Mouse (Mus musculus): Measurements from ENCODE around the gene Negr1. TPM values are rescaled to one million over a fixed set of nuclear protein-coding genes. Genes with fewer than 3 reads are reported as not detected.

The Negr1 gene
- polyA plus RNA-seq, 2 experiments from 2014 or later: 0.69 TPM; not detected in 1

- no peak for ATAC-seq
Measured at GRCm38 (mm10) chr3:156809836-156810235, 248.2 kb downstream of the Negr1 start.

GRCm38 (mm10) chr3:156816938-156817337, 255.3 kb downstream of the Negr1 start:
- no peak for ATAC-seq

GRCm38 (mm10) chr3:156817452-156817851, 255.9 kb downstream of the Negr1 start:
- ATAC-seq: no peak

- ATAC-seq: no peak
Measured at GRCm38 (mm10) chr3:156823039-156823438, 261.4 kb downstream of the Negr1 start.

- ATAC-seq: no peak
Measured at GRCm38 (mm10) chr3:156833920-156834319, 272.3 kb downstream of the Negr1 start.

GRCm38 (mm10) chr3:156838550-156838949, 277.0 kb downstream of the Negr1 start:
- no peak for ATAC-seq

GRCm38 (mm10) chr3:156848385-156848784, 286.8 kb downstream of the Negr1 start:
- ATAC-seq: no peak

GRCm38 (mm10) chr3:156851921-156852320, 290.3 kb downstream of the Negr1 start:
- ATAC-seq: no peak

- no peak for ATAC-seq
Measured at GRCm38 (mm10) chr3:156870239-156870921, 308.8 kb downstream of the Negr1 start.

- no peak for ATAC-seq
Measured at GRCm38 (mm10) chr3:156870922-156871257, 309.3 kb downstream of the Negr1 start.

GRCm38 (mm10) chr3:156871641-156872196, 310.1 kb downstream of the Negr1 start:
- no peak for ATAC-seq

GRCm38 (mm10) chr3:156876551-156876950, 315.0 kb downstream of the Negr1 start:
- ATAC-seq: no peak

- no peak for ATAC-seq
Measured at GRCm38 (mm10) chr3:156882129-156882528, 320.5 kb downstream of the Negr1 start.

GRCm38 (mm10) chr3:156883873-156884272, 322.3 kb downstream of the Negr1 start:
- ATAC-seq: no peak

- ATAC-seq: no peak
Measured at GRCm38 (mm10) chr3:156885689-156886088, 324.1 kb downstream of the Negr1 start.

GRCm38 (mm10) chr3:156886915-156887314, 325.3 kb downstream of the Negr1 start:
- no peak for ATAC-seq

GRCm38 (mm10) chr3:156890986-156891385, 329.4 kb downstream of the Negr1 start:
- ATAC-seq: no peak

GRCm38 (mm10) chr3:156895322-156895721, 333.7 kb downstream of the Negr1 start:
- no peak for ATAC-seq

- ATAC-seq: no peak
Measured at GRCm38 (mm10) chr3:156896106-156896505, 334.5 kb downstream of the Negr1 start.

GRCm38 (mm10) chr3:156896552-156896951, 335.0 kb downstream of the Negr1 start:
- no peak for ATAC-seq

- ATAC-seq: no peak
Measured at GRCm38 (mm10) chr3:156901140-156901539, 339.5 kb downstream of the Negr1 start.

GRCm38 (mm10) chr3:156903925-156904576, 342.5 kb downstream of the Negr1 start:
- ATAC-seq: no peak

- no peak for ATAC-seq
Measured at GRCm38 (mm10) chr3:156912816-156913215, 351.2 kb downstream of the Negr1 start.

GRCm38 (mm10) chr3:156921369-156921768, 359.8 kb downstream of the Negr1 start:
- ATAC-seq: no peak

All from activated CD4-positive, CD25-positive, alpha-beta regulatory T cell, adult 4 months (primary cell).